Mouse (Mus musculus) urinary bladder, postnatal 0 days (tissue): ENCODE measurements around the gene Ccl19. TPM values are rescaled to one million over a fixed set of nuclear protein-coding genes. Genes with fewer than 3 reads are reported as not detected.

Experiments used
- polyA plus RNA-seq: library from polyadenylated mRNA; unstranded; fragments of >200 nt; fragmentation: Nextera tagmentation; extraction: Ambion mirVana; gene quantifications from 2 replicates; pipeline ENCODE4 v1.2.1, GENCODE M21; 2015

The Ccl19 gene
- polyA plus RNA-seq, result not detected in 2 replicates

GRCm38 (mm10) chr4:42756477-42756876 lies at the start of gene Ccl19:
Ccl19 (minus strand) TSS chr4:42756577.

GRCm38 (mm10) chr4:42773893-42774292 lies 17.5 kb upstream of the Ccl19 start, which contains the start of gene Ccl21a:
Ccl21a (minus strand) TSS chr4:42773993.

GRCm38 (mm10) chr4:42735245-42735644 lies 21.1 kb downstream of the Ccl19 start, which contains the start of gene 4930578G10Rik:
4930578G10Rik (plus strand) TSS chr4:42735545.

Other genes starting within 250 kb of the Ccl19 start
- gene Fam205a2, start 228.4 kb downstream of the Ccl19 start, polyA plus RNA-seq, result 0.04 TPM in 1 of 2 replicates, not detected in the other
- not detected in 2 replicates for gene Gm10591, start 144.4 kb downstream of the Ccl19 start, polyA plus RNA-seq
- gene Gm2564, start 126.9 kb downstream of the Ccl19 start, polyA plus RNA-seq, result 0.25 TPM in 1 of 2 replicates, not detected in the other
- not detected in 2 replicates for gene Ccl27b, start 101.3 kb downstream of the Ccl19 start, polyA plus RNA-seq
- gene Il11ra2, start 94.7 kb downstream of the Ccl19 start, polyA plus RNA-seq, result 0.12 TPM in 1 of 2 replicates, not detected in the other
- not detected in 2 replicates for gene 4930578G10Rik, start 21.0 kb downstream of the Ccl19 start, polyA plus RNA-seq
- gene Ccl21a, start 17.4 kb upstream of the Ccl19 start, polyA plus RNA-seq, result 3.6 and 5.6 TPM in 2 replicates
- gene Fam205a1, start 97.3 kb upstream of the Ccl19 start, polyA plus RNA-seq, result 0.05 TPM in 2 replicates
- 0.08 TPM in 1 of 2 replicates, not detected in the other for gene Gm12394, start 100.2 kb upstream of the Ccl19 start, polyA plus RNA-seq
- 0.27 and 0.35 TPM in 2 replicates for gene Fam205c, start 117.7 kb upstream of the Ccl19 start, polyA plus RNA-seq
- 1.5 and 2.0 TPM in 2 replicates for gene Phf24, start 160.1 kb upstream of the Ccl19 start, polyA plus RNA-seq
- 27.3 and 35.8 TPM in 2 replicates for gene Dnajb5, start 193.2 kb upstream of the Ccl19 start, polyA plus RNA-seq
- gene 1700022I11Rik, start 213.0 kb upstream of the Ccl19 start, polyA plus RNA-seq, result 0.45 and 0.46 TPM in 2 replicates
- 282 and 308 TPM in 2 replicates for gene Vcp, start 243.9 kb upstream of the Ccl19 start, polyA plus RNA-seq